Mouse (Mus musculus) heart, embryonic 12.5 days (tissue): ENCODE results near the gene Hcls1. TPM values are rescaled to one million over a fixed set of nuclear protein-coding genes. Genes with fewer than 3 reads are reported as not detected.

Experiments
- ATAC-seq: fragments of 200-750 bp; cut with Nextera tagmentation; 2 replicates; pipeline ENCODE4 v1.8.0; 2017; ENCODE audit warnings: moderate TSS enrichment, moderate library complexity; ENCODE audit not compliant: insufficient number of reproducible peaks, low FRiP score
- H3K27ac ChIP-seq: fragments of 300-500 bp; sonication (generic); 2 replicates; pipeline ENCODE4 v1.5.1; 2016; ENCODE audit warnings: mild to moderate bottlenecking, moderate library complexity; ENCODE audit not compliant: poor library complexity, severe bottlenecking
- H3K27me3 ChIP-seq: fragments of 300-500 bp; sonication (generic); replicated peaks from 2 replicates; pipeline ENCODE4 v1.6.1; 2016; ENCODE audit warnings: mild to moderate bottlenecking, moderate library complexity
- H3K36me3 ChIP-seq: fragments of 300-500 bp; sonication (generic); 2 replicates; pipeline ENCODE4 v1.6.1; 2016; ENCODE audit warnings: mild to moderate bottlenecking, moderate library complexity
- H3K4me1 ChIP-seq: fragments of 300-500 bp; sonication (generic); replicated peaks from 2 replicates; pipeline ENCODE4 v1.6.1; 2016; ENCODE audit warnings: mild to moderate bottlenecking
- H3K4me2 ChIP-seq: fragments of 300-500 bp; sonication (generic); 2 replicates; pipeline ENCODE4 v1.6.1; 2016; ENCODE audit warnings: mild to moderate bottlenecking, moderate library complexity
- H3K4me3 ChIP-seq: fragments of 300-500 bp; sonication (generic); 2 replicates; pipeline ENCODE4 v1.5.1; 2016; ENCODE audit warnings: mild to moderate bottlenecking
- H3K9ac ChIP-seq: fragments of 300-500 bp; sonication (generic); 2 replicates; pipeline ENCODE4 v1.6.1; 2016; ENCODE audit warnings: mild to moderate bottlenecking, moderate library complexity
- H3K9me3 ChIP-seq: fragments of 300-500 bp; sonication (generic); replicated peaks from 2 replicates; pipeline ENCODE4 v1.6.1; 2016; ENCODE audit warnings: mild to moderate bottlenecking, moderate library complexity
- WGBS: fragments of 180-500 bp; shearing (Covaris S2); methylation state at CpG from one replicate; pipeline ENCODE4 v1.1.7; 2016; 5-methylcytosine and 5-hydroxymethylcytosine counted together
- polyA plus RNA-seq: library from polyadenylated mRNA; unstranded; fragments of >200 nt; fragmentation: Nextera tagmentation; extraction: Ambion mirVana; gene quantifications from 2 replicates; pipeline ENCODE4 v1.2.1, GENCODE M21; 2016

The Hcls1 gene
- polyA plus RNA-seq, 1 experiment from 2014 or later = 4.1 TPM

DNA sequence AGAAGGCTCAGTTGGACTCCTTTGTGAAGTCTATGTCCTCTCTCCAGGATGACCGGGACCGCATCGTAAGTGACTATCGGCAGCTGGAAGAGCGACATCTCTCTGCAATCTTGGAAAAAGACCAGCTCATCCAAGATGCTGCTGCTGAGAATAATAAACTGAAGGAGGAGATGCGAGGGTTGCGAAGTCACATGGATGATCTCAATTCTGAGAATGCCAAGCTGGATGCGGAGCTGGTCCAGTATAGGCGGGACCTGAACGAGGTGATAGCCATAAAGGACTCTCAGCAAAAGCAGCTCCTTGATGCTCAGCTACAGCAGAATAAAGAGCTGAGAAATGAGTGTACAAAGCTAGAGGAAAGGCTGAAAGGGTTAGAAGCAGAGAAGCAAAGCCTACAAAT, 16.3 kb upstream of the Hcls1 start:
- H3K4me1 ChIP-seq = no peaks in the 10 kb centered on the region
- H3K4me2 ChIP-seq = no peak overlapping the region
- no peak overlapping the region for H3K4me3 ChIP-seq
- ATAC-seq = no peak
- peaks cover 79% of the 10 kb centered on the region for H3K36me3 ChIP-seq
- no peaks in the 10 kb centered on the region for H3K27me3 ChIP-seq
- no peak overlapping the region for H3K27ac ChIP-seq
- WGBS = 95% methylated on average over 10 of the region's 10 CpGs
- no peak overlapping the region for H3K9ac ChIP-seq
- H3K9me3 ChIP-seq = no peaks in the 10 kb centered on the region

DNA sequence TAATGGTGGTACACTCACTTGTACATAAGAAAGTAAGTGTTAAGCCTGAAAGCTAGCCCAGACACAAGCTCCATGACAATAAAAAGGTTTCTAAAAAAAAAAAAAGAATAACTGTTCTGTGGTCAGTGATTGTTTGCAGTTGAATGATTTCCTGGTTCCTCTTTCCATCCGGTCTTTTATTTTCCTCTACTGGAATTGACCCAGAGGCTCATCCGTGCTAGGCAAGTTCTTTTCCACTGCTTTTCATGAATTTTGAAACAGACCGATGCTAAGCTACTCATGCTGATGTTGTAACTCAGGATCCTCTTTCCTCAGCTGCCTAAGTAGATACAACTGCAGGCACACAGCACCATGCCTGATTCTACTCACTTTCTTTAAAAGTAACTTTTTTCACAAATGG, 14.4 kb upstream of the Hcls1 start:
- no peaks in the 10 kb centered on the region for H3K9me3 ChIP-seq
- no peak overlapping the region for H3K9ac ChIP-seq
- no peak overlapping the region for H3K27ac ChIP-seq
- H3K4me3 ChIP-seq = no peak overlapping the region
- ATAC-seq = no peak
- no peaks in the 10 kb centered on the region for H3K4me1 ChIP-seq
- H3K4me2 ChIP-seq = no peak overlapping the region
- H3K27me3 ChIP-seq = no peaks in the 10 kb centered on the region
- WGBS = 82% methylated on average over 3 of the region's 3 CpGs
- peaks cover 75% of the 10 kb centered on the region for H3K36me3 ChIP-seq

DNA sequence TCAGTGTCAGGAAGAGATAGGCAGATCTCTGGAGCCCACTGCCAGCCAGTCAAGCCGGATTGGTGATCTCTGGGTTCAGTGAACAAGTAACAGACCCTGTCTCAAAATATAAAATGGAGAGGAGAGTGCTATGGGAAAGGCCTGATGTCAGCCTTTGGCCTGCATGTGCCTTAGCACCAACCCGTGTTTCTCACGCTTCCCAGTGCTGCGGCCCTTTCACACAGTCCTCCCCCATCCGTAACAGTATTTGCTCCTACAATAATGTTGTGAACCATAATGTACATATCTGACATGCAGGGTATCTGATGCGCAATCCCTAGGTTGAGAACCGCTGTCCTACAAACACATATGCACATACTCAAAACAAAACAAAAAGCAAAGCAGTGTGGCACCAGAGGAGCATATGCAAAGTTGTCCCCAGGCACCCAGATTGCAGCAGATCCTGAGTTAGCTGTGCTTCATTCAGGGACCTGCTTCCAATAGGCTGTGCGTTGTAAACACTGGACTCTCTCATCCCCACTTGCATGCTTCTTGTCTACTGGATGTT, 13.6 kb upstream of the Hcls1 start:
- Histone ChIP-seq H3K9me3 (no peaks in the 10 kb centered on the region), H3K4me3 (no peak overlapping the region), H3K9ac (no peak overlapping the region), H3K4me2 (no peak overlapping the region), H3K27me3 (no peaks in the 10 kb centered on the region), H3K27ac (no peak overlapping the region), H3K4me1 (no peaks in the 10 kb centered on the region), H3K36me3 (peaks cover 75% of the 10 kb centered on the region)
- ATAC-seq = no peak
- WGBS = 90% methylated on average over 8 of the region's 8 CpGs

DNA sequence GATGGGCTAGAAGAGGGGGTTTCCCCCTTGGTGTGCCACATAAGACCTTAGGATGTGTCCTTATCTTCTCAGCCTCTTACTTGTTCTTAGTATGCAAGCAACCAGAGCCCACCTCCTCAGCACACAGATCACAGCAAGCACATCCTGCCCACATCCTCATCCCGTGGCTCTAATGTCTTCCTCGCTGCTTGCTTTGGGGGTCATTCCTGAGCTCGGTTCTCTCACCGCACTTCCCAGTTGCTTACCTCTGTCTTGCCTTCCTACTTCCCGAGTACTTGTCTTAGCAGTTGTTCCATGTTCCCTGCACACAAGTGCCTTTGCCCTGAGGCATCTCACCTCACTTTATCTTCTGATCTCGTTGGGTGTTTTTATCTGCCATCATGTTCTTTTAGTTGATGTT, 12.8 kb upstream of the Hcls1 start:
- 81% methylated on average over 6 of the region's 6 CpGs for WGBS
- Histone ChIP-seq H3K4me2 (no peak overlapping the region), H3K4me1 (no peaks in the 10 kb centered on the region), H3K27ac (no peak overlapping the region), H3K9me3 (no peaks in the 10 kb centered on the region), H3K27me3 (no peaks in the 10 kb centered on the region), H3K36me3 (peaks cover 76% of the 10 kb centered on the region), H3K4me3 (no peak overlapping the region), H3K9ac (no peak overlapping the region)
- ATAC-seq = no peak

DNA sequence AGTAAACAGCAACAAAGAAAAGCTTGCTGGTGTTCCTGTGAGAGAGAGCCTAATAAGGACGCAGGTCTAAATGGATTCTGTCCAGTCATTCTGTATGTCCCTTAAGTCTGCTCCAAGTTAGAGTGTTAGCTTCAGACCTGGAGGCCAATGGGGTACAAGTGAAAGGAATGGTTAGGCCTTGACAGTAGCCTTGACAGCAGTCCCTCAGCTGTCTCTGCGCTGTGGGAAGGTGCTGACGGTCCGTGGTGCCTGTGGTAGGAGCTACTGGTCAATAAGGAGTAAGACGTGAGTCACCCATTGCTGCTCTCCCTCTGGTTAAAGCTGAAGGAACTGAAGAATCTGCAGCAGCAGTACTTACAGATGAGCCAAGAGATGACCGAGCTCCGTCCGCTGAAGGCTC, 10.5 kb upstream of the Hcls1 start:
- WGBS = 90% methylated on average over 8 of the region's 8 CpGs
- no peaks in the 10 kb centered on the region for H3K27me3 ChIP-seq
- no peak overlapping the region for H3K4me3 ChIP-seq
- ATAC-seq = no peak
- H3K9ac ChIP-seq = no peak overlapping the region
- H3K4me1 ChIP-seq = no peaks in the 10 kb centered on the region
- H3K9me3 ChIP-seq = no peaks in the 10 kb centered on the region
- H3K4me2 ChIP-seq = no peak overlapping the region
- H3K36me3 ChIP-seq = peaks cover 78% of the 10 kb centered on the region
- H3K27ac ChIP-seq = no peak overlapping the region

DNA sequence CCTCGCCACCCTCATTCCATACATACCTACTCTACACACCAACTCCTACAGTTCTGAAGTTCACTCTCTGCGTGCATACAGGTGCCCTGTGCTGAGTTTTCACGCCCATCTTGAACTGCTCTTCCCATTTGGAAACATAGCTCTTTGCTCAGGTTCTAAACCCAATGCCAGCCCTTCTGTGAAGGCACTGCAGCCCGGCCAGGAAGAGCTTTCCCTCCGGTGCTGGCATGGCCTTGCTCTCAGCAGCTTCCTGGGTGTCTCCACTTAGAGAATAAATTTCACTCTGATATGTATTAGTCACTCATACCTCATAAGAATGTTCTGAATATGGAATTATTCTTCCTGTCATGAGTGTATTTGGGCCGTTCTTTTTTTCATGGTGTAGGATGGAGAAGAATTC, 9.4 kb upstream of the Hcls1 start:
- Histone ChIP-seq H3K4me3 (no peak overlapping the region), H3K27ac (no peak overlapping the region), H3K36me3 (peaks cover 79% of the 10 kb centered on the region), H3K4me1 (no peaks in the 10 kb centered on the region), H3K4me2 (no peak overlapping the region), H3K9ac (no peak overlapping the region), H3K9me3 (no peaks in the 10 kb centered on the region), H3K27me3 (no peaks in the 10 kb centered on the region)
- 85% methylated on average over 6 of the region's 6 CpGs for WGBS
- ATAC-seq = no peak

DNA sequence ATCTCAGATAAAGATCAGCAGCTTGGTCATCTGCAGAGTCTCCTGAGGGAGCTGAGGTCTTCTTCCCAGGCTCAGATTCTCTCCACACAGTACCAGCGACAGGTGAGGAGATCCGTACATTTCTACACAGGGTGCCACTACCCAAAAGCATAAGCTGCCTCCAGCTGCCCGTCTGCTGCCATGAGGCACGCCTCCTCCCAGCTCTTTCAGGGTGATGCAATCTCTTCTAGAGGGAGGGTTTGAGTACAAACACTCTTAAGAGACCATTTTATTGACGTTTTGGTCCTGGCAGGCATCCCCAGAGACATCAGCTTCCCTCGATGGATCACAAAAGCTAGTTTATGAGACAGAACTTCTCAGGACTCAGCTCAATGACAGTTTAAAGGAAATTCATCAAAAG, 9.0 kb upstream of the Hcls1 start:
- H3K27me3 ChIP-seq = no peaks in the 10 kb centered on the region
- no peaks in the 10 kb centered on the region for H3K4me1 ChIP-seq
- no peak overlapping the region for H3K27ac ChIP-seq
- H3K4me2 ChIP-seq = no peak overlapping the region
- no peak overlapping the region for H3K9ac ChIP-seq
- H3K4me3 ChIP-seq = no peak overlapping the region
- no peak for ATAC-seq
- peaks cover 83% of the 10 kb centered on the region for H3K36me3 ChIP-seq
- WGBS = 82% methylated on average over 6 of the region's 6 CpGs
- no peaks in the 10 kb centered on the region for H3K9me3 ChIP-seq

DNA sequence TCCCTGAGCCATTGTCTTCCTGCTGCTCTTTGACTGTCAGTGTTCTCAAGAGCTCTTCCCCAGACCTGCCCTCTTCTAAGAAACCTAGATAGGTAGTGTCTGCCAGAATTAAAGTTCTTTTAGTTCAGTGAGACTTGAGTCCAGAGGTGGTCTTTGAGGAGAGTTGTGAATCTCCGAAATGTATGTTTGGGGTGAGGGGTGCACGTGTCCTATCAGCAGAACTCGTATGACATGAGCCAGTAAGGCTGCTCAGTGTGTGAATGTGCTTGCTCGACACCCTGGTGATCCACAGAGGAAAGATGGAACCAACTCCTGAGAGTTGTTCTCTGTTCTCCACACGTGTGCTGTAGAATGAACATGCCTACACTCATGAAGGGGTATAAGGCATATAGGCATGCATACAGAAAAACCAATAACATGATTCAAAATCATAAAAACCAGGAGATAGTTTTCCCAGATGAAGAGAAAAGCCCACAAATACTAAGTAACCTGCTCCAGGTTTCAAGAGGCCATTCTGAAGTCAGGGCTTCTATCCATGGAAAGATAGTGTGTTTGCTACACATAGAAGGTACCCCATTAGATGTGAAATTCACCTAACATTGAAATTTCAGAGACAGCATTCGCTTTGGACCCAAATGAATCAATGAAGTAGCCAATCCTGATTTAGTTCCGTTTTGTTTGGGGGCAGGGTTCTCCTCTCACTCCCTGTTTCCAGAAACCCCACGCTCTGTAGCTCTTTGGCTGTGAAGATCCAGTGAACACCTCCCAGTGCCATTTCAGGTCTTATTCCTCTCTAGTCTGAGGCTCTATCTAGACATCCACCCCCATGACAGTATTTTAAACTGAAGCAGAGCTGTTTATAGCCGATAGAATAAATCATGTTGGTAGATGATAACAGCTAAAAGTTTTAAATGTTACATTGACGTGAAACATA, 8.0 kb upstream of the Hcls1 start:
- 88% methylated on average over 10 of the region's 10 CpGs for WGBS
- H3K4me3 ChIP-seq = no peak overlapping the region
- peaks cover 86% of the 10 kb centered on the region for H3K36me3 ChIP-seq

DNA sequence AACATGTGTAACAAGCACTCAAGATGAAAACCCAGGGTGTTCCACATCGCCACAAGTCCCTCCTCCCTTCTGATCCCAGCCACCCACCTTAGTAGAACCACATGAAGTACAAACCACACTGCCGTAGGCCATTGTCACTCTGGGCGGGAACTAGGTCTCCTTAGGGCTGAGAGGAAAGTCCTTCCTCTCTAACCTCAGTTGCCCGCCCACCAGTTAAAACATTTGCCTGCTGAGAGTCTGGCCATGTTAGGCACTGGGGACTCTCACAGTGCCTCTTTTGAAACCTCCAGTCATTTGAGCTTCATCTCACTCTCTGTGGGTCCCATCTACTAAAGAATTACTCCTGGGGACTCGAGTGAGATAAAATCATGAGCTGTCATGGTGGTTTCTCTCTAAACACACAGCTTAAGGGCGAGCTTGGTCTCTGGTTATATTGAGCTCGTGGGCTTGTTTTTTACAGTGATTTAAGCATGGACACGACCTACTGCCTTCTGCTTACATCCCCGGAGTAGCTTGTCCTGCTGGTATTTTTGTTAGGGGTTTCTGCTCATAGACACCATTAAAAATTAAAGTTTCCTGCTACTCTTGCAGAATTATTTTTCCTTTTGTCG, 7.2 kb upstream of the Hcls1 start:
- Histone ChIP-seq H3K9me3 (no peaks in the 10 kb centered on the region), H3K4me2 (no peak overlapping the region), H3K4me3 (no peak overlapping the region), H3K36me3 (peaks cover 90% of the 10 kb centered on the region), H3K27ac (no peak overlapping the region), H3K9ac (no peak overlapping the region), H3K27me3 (no peaks in the 10 kb centered on the region), H3K4me1 (no peaks in the 10 kb centered on the region)
- no peak for ATAC-seq
- 82% methylated on average over 10 of the region's 10 CpGs for WGBS

More for the DNA sequence above, 8.0 kb upstream of the Hcls1 start:
- no peak overlapping the region for H3K9ac ChIP-seq
- no peaks in the 10 kb centered on the region for H3K9me3 ChIP-seq
- H3K4me1 ChIP-seq = no peaks in the 10 kb centered on the region
- no peaks in the 10 kb centered on the region for H3K27me3 ChIP-seq
- no peak overlapping the region for H3K4me2 ChIP-seq
- no peak for ATAC-seq
- H3K27ac ChIP-seq = no peak overlapping the region

DNA sequence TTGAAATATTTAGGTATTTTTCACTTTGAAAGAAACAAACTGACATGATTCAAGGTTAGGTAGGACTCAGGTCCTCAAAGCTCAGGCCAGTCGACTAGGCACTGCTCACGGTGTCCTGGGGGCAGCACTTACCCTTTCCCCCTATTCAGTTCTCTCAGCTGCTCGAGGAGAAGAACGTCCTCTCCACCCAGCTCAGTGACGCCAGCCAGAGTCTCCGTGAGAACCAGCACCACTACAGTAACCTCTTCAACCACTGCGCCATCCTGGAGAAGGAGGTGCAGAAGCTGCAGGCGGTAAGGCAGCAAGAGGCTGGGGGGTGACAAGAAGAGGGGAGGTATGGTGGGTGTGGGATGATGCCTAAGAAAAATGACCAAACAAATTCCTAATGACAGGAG, 6.7 kb upstream of the Hcls1 start:
- no peak for ATAC-seq
- 90% methylated on average over 8 of the region's 8 CpGs for WGBS
- Histone ChIP-seq H3K27me3 (no peaks in the 10 kb centered on the region), H3K9ac (no peak overlapping the region), H3K9me3 (no peaks in the 10 kb centered on the region), H3K4me1 (no peaks in the 10 kb centered on the region), H3K27ac (no peak overlapping the region), H3K4me3 (no peak overlapping the region), H3K4me2 (no peak overlapping the region), H3K36me3 (peaks cover 94% of the 10 kb centered on the region)

DNA sequence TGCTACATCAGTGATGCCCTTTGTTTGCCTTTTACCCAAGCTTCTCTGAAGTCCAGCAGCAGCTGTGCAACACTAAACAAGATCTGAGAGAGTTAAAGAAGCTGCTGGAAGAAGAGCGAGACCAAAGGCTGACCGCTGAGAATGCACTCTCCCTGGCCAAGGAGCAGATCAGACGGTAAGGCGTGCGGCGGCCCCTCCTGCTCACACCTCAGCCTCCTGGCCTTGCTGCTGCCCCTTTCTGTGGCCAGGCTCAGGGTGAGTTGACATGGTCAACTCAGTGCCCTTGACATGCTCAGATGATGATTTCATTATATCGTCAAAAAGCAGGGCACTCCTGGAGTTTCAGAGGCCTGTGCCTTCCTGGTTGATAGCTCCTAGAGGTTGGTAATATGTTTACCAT, 5.6 kb upstream of the Hcls1 start:
- Histone ChIP-seq H3K4me2 (no peak overlapping the region), H3K36me3 (peaks cover 89% of the 10 kb centered on the region), H3K27ac (no peak overlapping the region), H3K9ac (no peak overlapping the region), H3K9me3 (no peaks in the 10 kb centered on the region), H3K4me3 (no peak overlapping the region), H3K4me1 (peaks cover 6% of the 10 kb centered on the region; the same call in 1 of the 2 replicates), H3K27me3 (no peaks in the 10 kb centered on the region)
- ATAC-seq = no peak
- WGBS = 92% methylated on average over 7 of the region's 7 CpGs
